Mouse (Mus musculus): ENCODE data around the gene Tyw1. TPM values are rescaled to one million over a fixed set of nuclear protein-coding genes. Genes with fewer than 3 reads are reported as not detected.

Tyw1 gene
- polyA plus RNA-seq, 1 experiment from 2014 or later = 23.5 TPM

DNA sequence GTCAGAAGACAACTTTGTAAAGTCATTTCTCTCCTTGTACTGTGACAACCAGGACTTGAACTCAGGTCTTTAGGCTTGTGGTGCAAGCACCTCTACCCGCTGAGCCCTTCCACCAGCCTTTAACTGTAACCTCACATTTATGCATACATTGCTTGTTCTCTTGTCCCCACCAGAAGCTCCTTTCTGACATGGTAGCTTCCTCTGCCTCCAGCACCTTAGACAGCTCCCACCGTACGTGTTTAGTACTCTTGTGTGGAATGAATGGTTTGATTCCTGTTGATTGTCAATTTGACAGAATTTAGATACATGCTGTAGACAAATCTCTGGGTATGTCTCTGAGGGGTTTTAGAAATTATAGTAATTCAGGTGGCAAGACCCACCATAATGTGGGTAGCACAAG lies 108.4 kb downstream of the Tyw1 start:
- Histone ChIP-seq H3K27ac (ENCODE audit: low read depth, low read length) (no peak overlapping the region), H3K9ac (replicated peaks; ENCODE audit: low read depth, low read length) (no peak overlapping the region), H3K4me1 (ENCODE audit: control insufficient read depth, insufficient read depth, low read length) (no peaks in the 10 kb centered on the region), H3K27me3 (ENCODE audit: control insufficient read depth, insufficient read depth, low read length) (no peaks in the 10 kb centered on the region), H3K4me3 (ENCODE audit: low read depth, low read length) (no peak overlapping the region), H3K4me2 (ENCODE audit: low read depth, low read length) (no peak overlapping the region), H3K36me3 (ENCODE audit: control insufficient read depth, insufficient read depth, low read length) (no peaks in the 10 kb centered on the region), H3K9me3 (ENCODE audit: control insufficient read depth, low read length) (no peaks in the 10 kb centered on the region)
- 63% methylated on average over 3 of the region's 3 CpGs for WGBS
- ATAC-seq (ENCODE audit: low read depth) = no peak

DNA sequence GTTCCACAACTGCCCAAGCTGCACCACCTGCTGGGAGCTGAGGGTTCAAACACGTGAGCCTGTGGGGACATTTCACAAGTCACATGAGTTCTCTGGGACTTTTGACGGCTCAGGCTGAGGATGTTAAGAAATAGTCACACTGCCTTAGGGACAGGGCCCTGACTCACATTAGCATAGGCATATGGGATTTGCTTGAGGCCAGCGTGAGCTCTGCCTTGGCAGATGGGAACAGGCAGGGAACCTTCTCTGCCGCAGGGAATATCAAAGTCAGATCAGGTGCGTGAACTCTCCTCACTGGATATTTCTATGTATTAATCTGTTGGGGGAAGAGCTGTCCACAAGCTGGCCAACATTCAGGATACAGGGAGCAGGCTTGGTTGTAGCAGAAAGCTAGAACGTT lies 112.8 kb downstream of the Tyw1 start:
- no peak for ATAC-seq (ENCODE audit: low read depth)
- H3K9ac ChIP-seq (replicated peaks; ENCODE audit: low read depth, low read length) = no peak overlapping the region
- no peak overlapping the region for H3K4me2 ChIP-seq (ENCODE audit: low read depth, low read length)
- H3K27me3 ChIP-seq (ENCODE audit: control insufficient read depth, insufficient read depth, low read length) = no peaks in the 10 kb centered on the region
- H3K36me3 ChIP-seq (ENCODE audit: control insufficient read depth, insufficient read depth, low read length) = no peaks in the 10 kb centered on the region
- 84% methylated on average over 6 of the region's 6 CpGs for WGBS
- no peak overlapping the region for H3K27ac ChIP-seq (ENCODE audit: low read depth, low read length)
- no peak overlapping the region for H3K4me3 ChIP-seq (ENCODE audit: low read depth, low read length)
- no peaks in the 10 kb centered on the region for H3K4me1 ChIP-seq (ENCODE audit: control insufficient read depth, insufficient read depth, low read length)
- no peaks in the 10 kb centered on the region for H3K9me3 ChIP-seq (ENCODE audit: control insufficient read depth, low read length)

DNA sequence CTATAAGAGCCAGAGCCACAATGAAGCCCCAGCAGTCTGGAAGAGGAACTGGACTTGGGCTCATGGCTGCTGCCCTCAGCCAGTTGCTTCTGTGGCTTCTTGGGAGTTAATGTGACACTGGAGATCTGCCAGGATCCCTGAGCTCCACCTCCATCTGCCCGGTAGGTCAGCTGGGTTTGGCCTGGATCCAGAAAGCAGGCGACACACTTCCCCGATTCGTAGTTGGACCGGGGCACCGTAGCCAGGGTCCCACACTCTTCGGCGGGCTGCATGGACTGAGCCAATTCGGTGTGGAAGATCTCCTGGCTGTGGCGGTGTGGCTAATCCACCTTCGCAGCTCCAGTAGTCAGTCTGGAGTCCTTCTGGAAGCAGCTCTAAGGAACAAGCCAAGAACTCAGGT lies 113.8 kb downstream of the Tyw1 start, which contains the start of gene Caln1:
TSS of gene Caln1 (plus strand) at position 219 of the 400 bp plus-strand sequence.
- no peak within 1 kb of the TSS for H3K27ac ChIP-seq (ENCODE audit: low read depth, low read length)
- no peaks in the 10 kb centered on the region for H3K9me3 ChIP-seq (ENCODE audit: control insufficient read depth, low read length)
- WGBS = 75% methylated on average over 11 of the region's 11 CpGs
- H3K4me2 ChIP-seq (ENCODE audit: low read depth, low read length) = no peak within 1 kb of the TSS
- no peak within 1 kb of the TSS for H3K4me3 ChIP-seq (ENCODE audit: low read depth, low read length)
- no peak within 1 kb of the TSS for H3K9ac ChIP-seq (replicated peaks; ENCODE audit: low read depth, low read length)
- ATAC-seq (ENCODE audit: low read depth) = no peak
- no peaks in the 10 kb centered on the region for H3K36me3 ChIP-seq (ENCODE audit: control insufficient read depth, insufficient read depth, low read length)
- no peaks in the 10 kb centered on the region for H3K27me3 ChIP-seq (ENCODE audit: control insufficient read depth, insufficient read depth, low read length)
- no peaks in the 10 kb centered on the region for H3K4me1 ChIP-seq (ENCODE audit: control insufficient read depth, insufficient read depth, low read length)

DNA sequence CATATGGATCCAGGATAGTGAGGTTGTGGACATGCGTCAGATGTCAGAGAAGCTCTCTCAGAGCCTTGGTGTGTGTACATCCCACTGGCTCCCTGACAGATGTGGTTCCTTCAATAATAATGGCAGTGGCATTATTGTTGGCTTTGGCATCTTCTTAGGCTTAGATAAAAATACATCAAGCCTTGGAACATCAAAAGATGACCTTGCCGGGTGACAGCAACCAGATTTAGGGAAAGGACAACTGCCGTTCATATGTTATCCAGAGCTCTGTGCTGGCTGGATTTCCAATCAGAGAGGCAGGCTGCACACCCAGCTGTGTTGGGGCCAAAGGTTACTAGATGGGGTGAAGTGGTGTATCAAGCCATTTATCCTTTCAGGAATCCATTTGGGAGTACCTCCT lies 120.0 kb downstream of the Tyw1 start:
- Histone ChIP-seq H3K9ac (replicated peaks; ENCODE audit: low read depth, low read length) (no peak overlapping the region), H3K9me3 (ENCODE audit: control insufficient read depth, low read length) (no peaks in the 10 kb centered on the region), H3K4me3 (ENCODE audit: low read depth, low read length) (no peak overlapping the region), H3K27ac (ENCODE audit: low read depth, low read length) (no peak overlapping the region), H3K27me3 (ENCODE audit: control insufficient read depth, insufficient read depth, low read length) (no peaks in the 10 kb centered on the region), H3K4me1 (ENCODE audit: control insufficient read depth, insufficient read depth, low read length) (no peaks in the 10 kb centered on the region), H3K4me2 (ENCODE audit: low read depth, low read length) (no peak overlapping the region), H3K36me3 (ENCODE audit: control insufficient read depth, insufficient read depth, low read length) (no peaks in the 10 kb centered on the region)
- WGBS = 93% methylated on average over 3 of the region's 3 CpGs
- no peak for ATAC-seq (ENCODE audit: low read depth)

DNA sequence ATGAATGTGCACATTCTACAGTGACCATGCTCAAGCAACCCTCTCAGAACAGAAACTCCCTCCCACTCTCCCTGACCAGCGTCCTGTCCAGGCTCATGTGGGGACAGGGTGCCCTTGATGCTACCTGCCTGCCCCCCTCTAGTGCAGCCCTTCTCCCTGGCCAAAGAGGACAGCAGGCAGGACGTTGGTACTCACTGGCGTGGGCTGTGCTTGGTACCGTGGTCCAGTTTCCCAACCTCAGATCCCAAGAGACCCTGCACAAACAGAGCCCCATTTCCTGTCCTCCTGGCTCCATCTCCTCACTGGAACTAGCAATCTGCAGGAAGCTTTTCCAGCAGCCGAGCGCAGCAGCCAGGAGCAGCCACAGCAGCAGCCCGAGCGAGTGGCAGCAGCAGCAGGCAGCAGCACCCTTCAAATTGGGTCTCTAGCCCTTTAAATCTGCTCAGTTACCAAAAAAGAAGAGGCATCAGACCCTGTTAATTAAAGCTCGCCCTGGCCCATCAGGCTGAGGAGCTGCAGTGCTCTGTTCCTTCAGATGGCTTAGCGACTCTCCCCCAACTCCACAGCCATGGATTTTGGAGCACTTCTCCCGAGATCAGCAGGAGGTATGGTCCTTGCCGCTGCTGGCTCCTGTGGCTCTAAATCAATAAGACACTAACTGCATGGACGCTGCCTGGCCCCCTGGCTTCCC lies 128.9 kb downstream of the Tyw1 start, which contains the start of gene A330070K13Rik:
TSS of gene A330070K13Rik (minus strand) at position 410 of the 691 bp plus-strand sequence.
- H3K36me3 ChIP-seq (ENCODE audit: control insufficient read depth, insufficient read depth, low read length) = no peaks in the 10 kb centered on the region
- H3K4me2 ChIP-seq (ENCODE audit: low read depth, low read length) = peak within 1 kb of the TSS; percentile 42
- H3K4me3 ChIP-seq (ENCODE audit: low read depth, low read length) = peak within 1 kb of the TSS; percentile 15
- peak within 1 kb of the TSS; percentile 32; the same call in 1 of the 2 replicates for H3K9ac ChIP-seq (replicated peaks; ENCODE audit: low read depth, low read length)
- peaks cover 4% of the 10 kb centered on the region for H3K4me1 ChIP-seq (ENCODE audit: control insufficient read depth, insufficient read depth, low read length)
- WGBS = 24% methylated on average over 13 of the region's 13 CpGs
- H3K9me3 ChIP-seq (ENCODE audit: control insufficient read depth, low read length) = no peaks in the 10 kb centered on the region
- ATAC-seq (ENCODE audit: low read depth) = no peak
- H3K27ac ChIP-seq (ENCODE audit: low read depth, low read length) = no peak within 1 kb of the TSS
- no peaks in the 10 kb centered on the region for H3K27me3 ChIP-seq (ENCODE audit: control insufficient read depth, insufficient read depth, low read length)

DNA sequence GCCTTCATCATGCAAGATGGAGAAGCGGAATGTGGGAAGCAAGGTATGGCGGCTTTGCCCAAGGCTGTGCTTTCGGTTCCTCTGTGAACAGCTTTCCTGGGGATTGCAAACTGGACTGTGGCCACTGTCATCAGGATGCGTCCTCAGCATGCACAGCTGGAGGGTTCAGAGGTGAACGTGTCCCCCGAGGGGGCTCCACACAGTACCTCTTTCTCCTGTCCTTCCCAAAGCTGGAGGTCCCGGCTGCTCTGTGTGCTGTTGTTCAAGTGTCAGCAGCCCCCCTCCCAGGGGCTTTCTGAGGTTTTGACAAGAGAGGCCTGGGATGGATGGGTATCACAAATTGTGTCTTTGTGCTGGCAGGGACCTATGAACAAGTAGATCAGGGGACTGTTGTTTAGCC lies 131.0 kb downstream of the Tyw1 start:
- WGBS = 54% methylated on average over 7 of the region's 7 CpGs

More for the DNA sequence above, 131.0 kb downstream of the Tyw1 start:
- ATAC-seq (ENCODE audit: low read depth) = no peak
- peaks cover 4% of the 10 kb centered on the region for H3K4me1 ChIP-seq (ENCODE audit: control insufficient read depth, insufficient read depth, low read length)
- no peaks in the 10 kb centered on the region for H3K27me3 ChIP-seq (ENCODE audit: control insufficient read depth, insufficient read depth, low read length)
- no peak overlapping the region for H3K4me2 ChIP-seq (ENCODE audit: low read depth, low read length)
- H3K36me3 ChIP-seq (ENCODE audit: control insufficient read depth, insufficient read depth, low read length) = no peaks in the 10 kb centered on the region
- no peak overlapping the region for H3K4me3 ChIP-seq (ENCODE audit: low read depth, low read length)
- no peak overlapping the region for H3K27ac ChIP-seq (ENCODE audit: low read depth, low read length)
- H3K9ac ChIP-seq (replicated peaks; ENCODE audit: low read depth, low read length) = no peak overlapping the region
- H3K9me3 ChIP-seq (ENCODE audit: control insufficient read depth, low read length) = no peaks in the 10 kb centered on the region

Other genes with a start within 250 kb of the Tyw1 start
- 41.1 and 44.6 TPM in 2 replicates for gene Asl, start 226.4 kb upstream of the Tyw1 start, polyA plus RNA-seq (2014; fragmentation: Nextera tagmentation; extraction: Ambion mirVana)
- gene Crcp, start 226.3 kb upstream of the Tyw1 start, polyA plus RNA-seq (2014; fragmentation: Nextera tagmentation; extraction: Ambion mirVana) = 46.0 and 51.9 TPM in 2 replicates
- gene Tpst1, start 182.3 kb upstream of the Tyw1 start, polyA plus RNA-seq (2014; fragmentation: Nextera tagmentation; extraction: Ambion mirVana) = 48.1 and 66.1 TPM in 2 replicates
- 16.1 and 17.5 TPM in 2 replicates for gene Kctd7, start 110.8 kb upstream of the Tyw1 start, polyA plus RNA-seq (2014; fragmentation: Nextera tagmentation; extraction: Ambion mirVana)
- gene Rabgef1, start 83.8 kb upstream of the Tyw1 start, polyA plus RNA-seq (2014; fragmentation: Nextera tagmentation; extraction: Ambion mirVana) = 40.0 and 41.1 TPM in 2 replicates
- gene Tmem248, start 38.5 kb upstream of the Tyw1 start, polyA plus RNA-seq (2014; fragmentation: Nextera tagmentation; extraction: Ambion mirVana) = 31.0 and 32.8 TPM in 2 replicates
- gene Sbds, start 89 bp upstream of the Tyw1 start, polyA plus RNA-seq (2014; fragmentation: Nextera tagmentation; extraction: Ambion mirVana) = 48.5 and 50.5 TPM in 2 replicates
- gene Caln1, start 113.8 kb downstream of the Tyw1 start, polyA plus RNA-seq (2014; fragmentation: Nextera tagmentation; extraction: Ambion mirVana) = 20.1 and 30.3 TPM in 2 replicates
- gene A330070K13Rik, start 129.0 kb downstream of the Tyw1 start, polyA plus RNA-seq (2014; fragmentation: Nextera tagmentation; extraction: Ambion mirVana) = 0.59 TPM in 1 of 2 replicates, not detected in the other

Data from neural tube, embryonic 14.5 days (tissue).